Mouse (Mus musculus): ENCODE data around the gene Mphosph8. TPM values are rescaled to one million over a fixed set of nuclear protein-coding genes. Genes with fewer than 3 reads are reported as not detected.

Gene Mphosph8
- polyA plus RNA-seq (2014; fragmentation: Illumina TruSeq; extraction: RNeasy Lipid Tissue Mini Kit (QIAGEN cat#74804); ENCODE audit: low read depth, low replicate concordance): 108 TPM

GRCm38 (mm10) chr14:56667969-56668802, at the start of gene Mphosph8:
TSS of gene Mphosph8 (plus strand) at chr14:56668248.

Other genes starting within 250 kb of the Mphosph8 start
- 42.3 TPM for gene Cenpj, start 92.8 kb upstream of the Mphosph8 start, polyA plus RNA-seq (2014; fragmentation: Illumina TruSeq; extraction: RNeasy Lipid Tissue Mini Kit (QIAGEN cat#74804); ENCODE audit: low read depth, low replicate concordance)
- 47.9 TPM for gene Parp4, start 92.6 kb upstream of the Mphosph8 start, polyA plus RNA-seq (2014; fragmentation: Illumina TruSeq; extraction: RNeasy Lipid Tissue Mini Kit (QIAGEN cat#74804); ENCODE audit: low read depth, low replicate concordance)
- 40.2 TPM for gene Pspc1, start 110.1 kb downstream of the Mphosph8 start, polyA plus RNA-seq (2014; fragmentation: Illumina TruSeq; extraction: RNeasy Lipid Tissue Mini Kit (QIAGEN cat#74804); ENCODE audit: low read depth, low replicate concordance)
- 143 TPM for gene Zmym5, start 143.5 kb downstream of the Mphosph8 start, polyA plus RNA-seq (2014; fragmentation: Illumina TruSeq; extraction: RNeasy Lipid Tissue Mini Kit (QIAGEN cat#74804); ENCODE audit: low read depth, low replicate concordance)
- gene Zmym2, start 218.4 kb downstream of the Mphosph8 start, polyA plus RNA-seq (2014; fragmentation: Illumina TruSeq; extraction: RNeasy Lipid Tissue Mini Kit (QIAGEN cat#74804); ENCODE audit: low read depth, low replicate concordance): 216 TPM